Mouse (Mus musculus): Measurements from ENCODE around the gene Zfp174.
A peak's percentile ranks its signal among the peaks of the same experiment; 100 is the strongest.

The Zfp174 gene

DNA sequence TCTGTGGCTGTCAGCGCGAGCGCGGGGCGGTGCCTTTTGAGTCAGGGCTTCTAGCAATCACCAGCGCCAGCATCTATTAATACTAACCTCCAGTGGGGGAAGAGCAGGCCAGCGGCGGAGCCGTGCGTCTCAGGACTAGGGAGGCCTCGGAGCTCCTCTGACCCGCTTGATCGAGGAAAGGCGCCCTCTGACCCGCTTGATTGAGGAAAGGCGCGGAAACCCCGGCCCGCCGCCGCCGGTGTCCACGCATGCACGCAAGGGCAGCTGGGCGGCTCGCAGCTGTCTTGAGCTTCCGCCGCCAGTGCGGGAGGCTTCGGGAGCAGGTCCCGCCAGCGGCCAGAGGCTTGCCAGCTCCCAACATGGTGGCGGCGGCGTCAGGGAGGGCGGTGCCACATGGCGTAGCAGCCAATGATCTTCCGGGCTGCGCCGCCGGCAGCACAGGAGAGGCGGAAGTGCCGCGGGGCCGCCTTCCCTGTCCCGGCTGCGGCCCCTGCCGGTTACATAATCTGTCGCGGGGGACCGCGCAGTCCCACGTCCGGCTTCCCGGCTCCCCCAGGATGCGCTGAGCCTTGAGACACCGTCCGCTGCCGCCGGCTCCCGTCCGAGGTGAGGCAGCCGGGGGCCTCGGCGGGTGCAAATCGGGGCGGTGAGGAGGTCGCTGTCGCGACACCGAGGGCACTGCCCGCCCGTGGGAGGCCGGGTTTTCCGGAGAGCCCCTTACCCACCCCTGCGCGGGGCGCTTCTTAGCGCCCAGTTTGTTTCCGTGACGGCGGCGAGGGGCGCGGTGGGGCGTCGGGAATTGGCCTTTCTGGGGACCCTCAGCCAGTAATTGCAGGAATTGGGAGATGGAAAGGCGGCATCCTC lies 37.4 kb downstream of the Zfp174 start, which contains the start of the genes Zfp597 and Gm20695:
TSS of gene Zfp597 (minus strand) at position 361 of the 864 bp plus-strand sequence.
TSS of gene Gm20695 (plus strand) at position 448 of the 864 bp plus-strand sequence.
- DNase-seq (ENCODE audit: low read depth, low spot score), result peak; percentile 85

DNA sequence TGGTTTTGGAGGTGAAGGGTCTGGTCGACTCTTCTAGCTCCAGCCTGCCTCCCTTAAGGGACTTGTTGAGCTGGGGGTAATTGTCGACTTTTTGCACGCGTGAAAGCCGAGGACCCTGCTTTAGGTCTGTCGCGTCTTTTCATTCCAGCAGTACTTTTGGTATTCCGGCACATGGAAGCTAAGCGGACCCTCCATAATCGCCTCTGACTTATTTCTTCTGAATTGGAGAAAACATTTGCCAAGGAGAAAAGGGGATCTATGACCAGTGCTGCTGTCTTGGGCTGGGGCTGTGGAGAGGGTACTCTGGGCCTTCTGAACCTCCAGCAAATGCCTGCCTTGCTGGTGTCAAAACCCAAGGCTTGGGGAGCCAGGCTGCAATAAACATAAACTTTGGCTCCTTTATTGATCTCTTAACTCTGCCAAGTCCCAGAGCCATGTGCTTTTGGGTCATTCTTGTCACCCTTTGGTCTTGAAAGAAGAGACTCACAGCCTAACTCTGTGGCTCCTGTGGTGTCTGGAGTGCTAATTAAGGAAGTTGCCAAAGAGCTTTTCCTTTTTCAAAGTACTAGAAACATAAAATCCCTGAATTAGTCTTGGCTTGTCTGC lies 38.1 kb downstream of the Zfp174 start:
- DNase-seq (ENCODE audit: low read depth, low spot score), result no peak

DNA sequence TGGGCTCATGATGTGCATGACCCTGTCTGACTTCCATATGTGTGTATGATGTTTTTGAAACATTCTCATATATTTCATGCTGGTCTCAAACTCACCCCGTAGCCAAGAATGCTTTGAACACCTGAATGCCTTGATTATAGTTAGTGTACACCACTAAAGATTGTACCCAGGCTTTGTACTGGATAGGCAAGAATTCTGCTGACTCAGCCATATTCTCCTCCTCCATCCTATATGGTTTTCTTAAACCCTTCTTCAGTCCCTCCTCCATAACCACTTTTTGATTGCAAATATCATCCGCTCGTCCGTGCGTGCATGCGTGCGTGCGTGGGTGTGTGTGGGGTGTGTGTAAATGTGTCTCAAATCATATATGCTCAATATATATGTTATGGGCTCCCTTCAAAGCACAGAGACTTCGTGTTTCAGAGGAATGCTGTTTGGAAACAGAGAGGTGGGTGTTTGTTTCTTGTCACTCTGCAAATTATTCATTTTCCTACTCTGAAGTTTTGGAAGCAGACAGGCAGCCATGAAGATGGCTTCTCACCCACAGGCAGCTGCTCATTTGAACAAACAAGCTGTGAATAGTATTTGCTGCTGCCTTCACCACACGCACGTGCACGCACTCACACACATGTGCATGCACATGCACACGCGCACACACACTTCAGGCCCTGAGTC lies 44.7 kb downstream of the Zfp174 start:
- DNase-seq (ENCODE audit: low read depth, low spot score), result no peak

DNA sequence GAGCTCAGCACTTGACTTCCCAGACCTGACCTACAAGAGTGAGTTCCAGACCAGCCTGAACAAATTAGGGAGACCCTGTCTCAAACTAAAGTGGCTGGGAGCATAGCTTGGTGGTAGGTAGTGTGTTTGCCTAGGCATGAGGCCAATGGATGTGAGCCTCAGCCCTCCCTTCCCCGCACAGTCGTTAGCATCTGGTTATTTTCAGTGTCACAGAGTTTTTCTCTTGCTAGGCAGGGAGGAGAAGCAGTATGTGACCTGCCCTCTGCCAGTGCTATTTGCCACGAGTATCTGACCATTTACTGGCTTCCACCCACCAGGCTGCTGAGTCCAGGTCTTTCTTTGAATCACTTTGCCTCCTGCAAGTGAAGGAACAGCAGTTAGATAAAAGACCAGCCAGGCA lies 46.7 kb downstream of the Zfp174 start:
- DNase-seq (ENCODE audit: low read depth, low spot score), result no peak

DNA sequence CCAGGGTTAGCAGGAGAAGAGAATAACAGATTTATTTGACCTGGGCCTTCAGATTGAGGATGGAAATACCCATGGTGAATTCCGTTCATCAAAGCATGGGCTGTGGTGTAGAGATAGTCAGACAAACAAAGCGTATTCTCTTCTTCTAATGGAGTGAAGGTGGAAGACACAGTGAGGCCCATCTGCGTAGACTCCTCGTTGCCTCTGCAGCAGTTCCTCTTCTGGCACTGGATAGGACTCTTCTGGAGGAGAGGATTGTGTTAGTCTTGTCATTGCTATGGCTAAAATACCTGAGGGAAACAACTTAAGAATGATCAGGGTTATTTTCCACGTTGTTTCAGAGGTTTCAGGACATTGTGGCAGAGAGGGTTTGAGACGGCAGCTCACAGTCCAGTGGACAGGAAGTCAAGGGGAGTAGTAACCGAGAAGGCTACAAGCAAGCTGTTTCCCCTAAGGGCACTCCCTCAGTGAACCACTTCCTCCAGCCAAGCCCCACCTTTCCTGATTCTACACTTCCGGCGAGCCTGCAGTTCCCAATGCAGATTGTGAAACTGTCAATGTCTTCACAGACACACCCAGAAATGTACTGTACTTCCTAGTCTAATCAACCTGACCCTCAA lies 48.2 kb downstream of the Zfp174 start:
- no peak for DNase-seq (ENCODE audit: low read depth, low spot score)

DNA sequence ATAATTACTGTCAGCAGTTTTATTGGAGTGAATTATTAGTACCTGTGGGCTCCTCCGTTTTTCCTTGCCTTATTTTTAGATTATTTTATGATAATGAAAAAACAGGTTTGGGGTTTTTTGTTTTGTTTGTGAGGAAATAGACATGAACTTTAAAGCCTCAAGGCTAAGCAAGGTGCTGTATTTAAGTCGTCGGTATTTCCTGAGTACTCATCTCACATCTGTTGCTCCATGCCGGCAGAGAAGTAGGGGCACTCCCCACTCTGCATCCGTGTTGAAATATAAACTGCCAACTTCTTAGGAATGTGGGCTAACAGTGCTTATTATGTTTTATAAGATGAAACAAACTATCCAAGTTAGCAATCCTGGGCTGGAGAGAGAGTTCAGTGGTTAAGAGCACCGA lies 49.0 kb downstream of the Zfp174 start:
- no peak for DNase-seq (ENCODE audit: low read depth, low spot score)

DNA sequence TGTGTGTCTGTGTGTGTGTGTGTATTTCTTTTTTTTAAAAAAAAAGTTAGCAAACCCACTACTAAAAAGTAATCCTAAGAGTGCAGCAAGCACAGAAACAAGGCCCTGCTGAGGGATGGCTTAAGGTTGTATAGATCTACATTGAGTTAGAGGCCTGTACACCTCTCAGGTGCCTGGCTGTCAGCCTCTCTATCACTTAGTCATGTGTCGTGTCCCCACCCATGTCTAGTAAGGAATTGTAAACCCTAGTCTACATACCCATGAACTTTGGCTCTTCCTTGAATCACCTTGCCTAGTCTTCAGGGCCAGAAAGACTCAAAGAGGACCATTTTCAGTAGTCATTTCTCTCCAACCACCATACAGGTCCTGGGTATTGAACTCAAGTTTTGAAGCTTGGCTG lies 49.5 kb downstream of the Zfp174 start:
- no peak for DNase-seq (ENCODE audit: low read depth, low spot score)

DNA sequence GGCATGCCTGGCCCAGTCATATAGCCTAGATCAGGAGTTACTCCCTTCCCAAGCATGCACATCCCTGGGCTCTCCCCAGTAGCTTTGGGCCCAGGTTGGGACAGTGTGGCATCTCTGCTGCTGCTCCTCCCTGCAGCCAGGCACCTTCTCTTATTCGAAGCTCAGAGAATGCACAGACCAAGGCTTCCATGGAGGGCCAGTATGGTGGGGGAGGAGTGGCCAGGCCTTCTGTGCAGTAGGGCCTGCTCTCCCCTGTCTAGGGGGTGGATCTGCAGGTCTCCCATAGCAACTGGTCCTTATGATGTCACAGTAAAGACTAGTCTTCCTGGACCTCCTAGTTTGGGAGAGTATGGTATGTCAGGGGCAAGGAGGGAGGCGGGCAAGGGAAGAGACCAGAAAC lies 60.4 kb downstream of the Zfp174 start:
- no peak for DNase-seq (ENCODE audit: low read depth, low spot score)

Measured in forelimb bud, embryonic 11.5 days (tissue).